Mouse (Mus musculus) common myeloid progenitor, adult 5-6 weeks (primary cell): ENCODE measurements at regions not wholly inside any gene's neighbourhood (a gene's known extent, or its start where the extent isn't known, plus 50 kb on each side); places are given as distances from the start of the nearest gene placed in this dataset.

Source experiments
- ATAC-seq: replicated peaks from 2 replicates; pipeline ENCODE4 v1.8.0; 2016; ENCODE audit warnings: low read depth, mild to moderate bottlenecking, moderate TSS enrichment, inconsistent platforms; ENCODE audit not compliant: poor library complexity, severe bottlenecking

GRCm38 (mm10) chr1:105463819-105464614 is 107.5 kb upstream of the Rnf152 start:
- ATAC-seq, result no peak

GRCm38 (mm10) chr1:105462695-105463094 is 106.2 kb upstream of the Rnf152 start:
- no peak for ATAC-seq

GRCm38 (mm10) chr1:105455783-105456182 is 99.3 kb upstream of the Rnf152 start:
- ATAC-seq, result peak; percentile 66

- no peak for ATAC-seq
Observed at GRCm38 (mm10) chr1:105454687-105455086, 98.2 kb upstream of the Rnf152 start.

GRCm38 (mm10) chr1:105446212-105446611 is 89.7 kb upstream of the Rnf152 start:
- peak; percentile 68 for ATAC-seq

GRCm38 (mm10) chr1:105443546-105443945 is 87.0 kb upstream of the Rnf152 start:
- ATAC-seq, result no peak

GRCm38 (mm10) chr1:105440296-105440695 is 83.8 kb upstream of the Rnf152 start:
- no peak for ATAC-seq

- peak; percentile 90 for ATAC-seq
Observed at GRCm38 (mm10) chr1:105434631-105435403, 78.3 kb upstream of the Rnf152 start.

- no peak for ATAC-seq
Observed at GRCm38 (mm10) chr1:105433949-105434348, 77.4 kb upstream of the Rnf152 start.

GRCm38 (mm10) chr1:105431803-105432202 is 75.3 kb upstream of the Rnf152 start:
- ATAC-seq, result no peak

GRCm38 (mm10) chr1:105430712-105431111 is 74.2 kb upstream of the Rnf152 start:
- ATAC-seq, result no peak

GRCm38 (mm10) chr1:105428165-105428564 is 71.7 kb upstream of the Rnf152 start:
- no peak for ATAC-seq

- no peak for ATAC-seq
Observed at GRCm38 (mm10) chr1:105426086-105426485, 69.6 kb upstream of the Rnf152 start.

- ATAC-seq, result no peak
Observed at GRCm38 (mm10) chr1:105423380-105423779, 66.9 kb upstream of the Rnf152 start.

GRCm38 (mm10) chr1:105422945-105423344 is 66.4 kb upstream of the Rnf152 start:
- ATAC-seq, result no peak

- ATAC-seq, result no peak
Observed at GRCm38 (mm10) chr1:105420374-105421046, 64.0 kb upstream of the Rnf152 start.
